Mouse (Mus musculus) lung, postnatal 0 days (tissue): ENCODE measurements around the gene Dock4. TPM values are rescaled to one million over a fixed set of nuclear protein-coding genes. Genes with fewer than 3 reads are reported as not detected.

Experiments used
- ATAC-seq: fragments of 200-750 bp; cut with Nextera tagmentation; 2 replicates; pipeline ENCODE4 v1.8.0; 2017; ENCODE audit warnings: moderate library complexity
- DNase-seq: peaks from one replicate; pipeline ENCODE4 v3.0.0-alpha.2; 2016; ENCODE audit warnings: low spot score
- H3K27ac ChIP-seq: fragments of 300-500 bp; sonication (generic); 2 replicates; pipeline ENCODE4 v1.5.1; 2014; ENCODE audit warnings: antibody characterized with exemption, mild to moderate bottlenecking, low read length, mixed read lengths
- H3K27me3 ChIP-seq: fragments of 300-500 bp; sonication (generic); replicated peaks from 2 replicates; pipeline ENCODE4 v1.6.1; 2014; ENCODE audit warnings: low read length, mixed read lengths; ENCODE audit not compliant: insufficient read depth
- H3K36me3 ChIP-seq: fragments of 300-500 bp; sonication (generic); 2 replicates; pipeline ENCODE4 v1.6.1; 2014; ENCODE audit warnings: low read length, mixed read lengths; ENCODE audit not compliant: insufficient read depth
- H3K4me1 ChIP-seq: fragments of 300-500 bp; sonication (generic); 2 replicates; pipeline ENCODE4 v1.6.1; 2014; ENCODE audit warnings: antibody characterized with exemption, low read depth, low read length, mixed read lengths; ENCODE audit not compliant: insufficient read depth
- H3K4me2 ChIP-seq: fragments of 300-500 bp; sonication (generic); replicated peaks from 2 replicates; pipeline ENCODE4 v1.6.1; 2014; ENCODE audit warnings: low read depth, mild to moderate bottlenecking, low read length, moderate library complexity, mixed read lengths
- H3K4me3 ChIP-seq: fragments of 300-500 bp; sonication (generic); 2 replicates; pipeline ENCODE4 v1.5.1; 2014; ENCODE audit warnings: low read depth, low read length
- H3K9ac ChIP-seq: fragments of 300-500 bp; sonication (generic); replicated peaks from 2 replicates; pipeline ENCODE4 v1.6.1; 2014; ENCODE audit warnings: low read depth, mild to moderate bottlenecking
- H3K9me3 ChIP-seq: fragments of 300-500 bp; sonication (generic); 2 replicates; pipeline ENCODE4 v1.6.1; 2016; ENCODE audit warnings: low read length, mixed read lengths
- CTCF ChIP-seq: IDR thresholded peaks from 2 replicates; pipeline ENCODE4 v1.5.1; 2016; ENCODE audit warnings: antibody characterized with exemption, mild to moderate bottlenecking
- EP300 ChIP-seq: IDR thresholded peaks from 2 replicates; pipeline ENCODE4 v1.6.1; 2016; ENCODE audit warnings: antibody characterized with exemption, mild to moderate bottlenecking, control low read depth
- WGBS: fragments of 180-500 bp; shearing (Covaris S2); extraction: QIAGEN DNeasy Blood & Tissue Kit; methylation state at CpG from one replicate; pipeline ENCODE4 v1.1.7; 2014; 5-methylcytosine and 5-hydroxymethylcytosine counted together
- polyA plus RNA-seq: library from polyadenylated mRNA; unstranded; fragments of >200 nt; fragmentation: Nextera tagmentation; extraction: Ambion mirVana; gene quantifications from 2 replicates; pipeline ENCODE4 v1.2.1, GENCODE M21; 2015

Dock4 gene
- polyA plus RNA-seq, 1 experiment from 2014 or later = 18.5 TPM

DNA sequence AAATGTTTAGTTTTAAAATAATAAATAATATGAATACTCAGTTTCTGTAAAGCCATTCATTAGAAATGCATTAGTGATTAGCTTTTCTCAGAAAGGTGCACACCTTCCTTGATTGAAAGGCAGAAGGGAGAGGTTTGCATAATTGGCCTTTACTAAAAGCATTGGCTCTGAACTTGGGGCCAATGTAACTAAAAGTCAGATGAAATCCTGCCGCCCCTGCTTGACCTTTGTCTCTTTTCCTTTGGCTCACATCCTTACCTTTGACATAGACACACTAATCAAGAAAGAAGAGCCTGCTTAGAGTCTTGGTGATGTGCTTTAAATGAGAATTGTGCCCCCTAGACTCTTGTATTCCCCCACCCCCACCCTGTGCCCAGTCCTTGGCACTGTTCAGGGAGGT is 55.4 kb downstream of the Dock4 start:
- WGBS = 79% methylated on average over 1 of the region's 1 CpGs

DNA sequence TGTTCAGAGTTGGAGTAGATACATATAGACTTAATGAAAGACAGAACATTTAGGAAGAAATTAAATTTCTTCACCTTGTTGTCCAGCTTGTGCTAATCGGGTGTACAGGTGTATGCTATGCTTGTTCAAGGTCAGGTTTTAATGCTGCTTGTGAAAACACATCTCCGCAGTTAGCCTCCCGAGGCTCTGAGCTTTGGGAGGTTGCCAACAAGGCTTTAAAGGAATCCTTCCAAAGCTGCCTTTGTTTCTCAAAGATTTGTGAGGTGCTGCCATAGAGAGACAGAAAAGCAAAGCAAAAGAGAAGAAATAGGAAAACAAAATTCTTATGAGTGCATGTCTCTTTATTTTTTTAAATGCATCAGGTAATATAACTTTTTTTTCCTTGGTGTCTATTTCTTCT is 57.8 kb downstream of the Dock4 start:
- no peak for TF ChIP-seq CTCF
- no peak for TF ChIP-seq EP300
- Histone ChIP-seq H3K27me3 (no peaks in the 10 kb centered on the region), H3K36me3 (no peaks in the 10 kb centered on the region), H3K27ac (no peak overlapping the region), H3K4me2 (no peak overlapping the region), H3K4me1 (peaks cover 15% of the 10 kb centered on the region; the same call in 1 of the 2 replicates), H3K9ac (no peak overlapping the region), H3K4me3 (no peak overlapping the region), H3K9me3 (no peaks in the 10 kb centered on the region)
- WGBS = 27% methylated on average over 3 of the region's 3 CpGs
- no peak for DNase-seq
- ATAC-seq = no peak

More for the DNA sequence above, 55.4 kb downstream of the Dock4 start:
- Histone ChIP-seq H3K4me2 (no peak overlapping the region), H3K27me3 (no peaks in the 10 kb centered on the region), H3K4me3 (no peak overlapping the region), H3K36me3 (no peaks in the 10 kb centered on the region), H3K9me3 (no peaks in the 10 kb centered on the region), H3K27ac (no peak overlapping the region), H3K4me1 (peaks cover 19% of the 10 kb centered on the region; the same call in 1 of the 2 replicates), H3K9ac (no peak overlapping the region)
- TF ChIP-seq EP300 (no peak), CTCF (no peak)
- no peak for DNase-seq
- no peak for ATAC-seq

DNA sequence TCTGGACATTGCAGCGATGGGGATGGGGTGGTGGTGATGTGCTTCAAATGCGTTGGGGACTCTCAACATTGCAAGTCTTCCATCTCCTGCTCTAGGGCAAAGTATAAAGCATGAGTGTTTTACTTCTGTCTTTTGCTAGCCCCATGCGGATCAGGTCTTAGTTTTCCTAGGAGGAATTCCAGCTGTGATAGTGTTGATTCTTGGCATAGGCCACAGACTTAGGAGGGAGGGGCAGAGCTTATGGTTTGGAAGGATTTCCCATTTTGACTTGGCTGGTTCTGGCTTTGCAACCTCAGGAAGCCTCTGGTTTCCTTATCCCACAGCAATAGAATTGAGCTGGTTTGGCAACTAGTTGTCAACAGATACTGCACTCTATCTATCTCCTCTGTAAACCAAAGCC is 58.9 kb downstream of the Dock4 start:
- ATAC-seq (no peak; the same call in 1 of the 2 replicates), DNase-seq (peak; percentile 44)
- no peaks in the 10 kb centered on the region for H3K27me3 ChIP-seq
- no peaks in the 10 kb centered on the region for H3K36me3 ChIP-seq
- no peak overlapping the region for H3K27ac ChIP-seq
- H3K9me3 ChIP-seq = no peaks in the 10 kb centered on the region
- peaks cover 11% of the 10 kb centered on the region; the same call in 1 of the 2 replicates for H3K4me1 ChIP-seq
- no peak overlapping the region for H3K9ac ChIP-seq
- 55% methylated on average over 3 of the region's 3 CpGs for WGBS
- no peak overlapping the region for H3K4me2 ChIP-seq
- TF ChIP-seq CTCF (no peak), EP300 (no peak)
- no peak overlapping the region for H3K4me3 ChIP-seq

DNA sequence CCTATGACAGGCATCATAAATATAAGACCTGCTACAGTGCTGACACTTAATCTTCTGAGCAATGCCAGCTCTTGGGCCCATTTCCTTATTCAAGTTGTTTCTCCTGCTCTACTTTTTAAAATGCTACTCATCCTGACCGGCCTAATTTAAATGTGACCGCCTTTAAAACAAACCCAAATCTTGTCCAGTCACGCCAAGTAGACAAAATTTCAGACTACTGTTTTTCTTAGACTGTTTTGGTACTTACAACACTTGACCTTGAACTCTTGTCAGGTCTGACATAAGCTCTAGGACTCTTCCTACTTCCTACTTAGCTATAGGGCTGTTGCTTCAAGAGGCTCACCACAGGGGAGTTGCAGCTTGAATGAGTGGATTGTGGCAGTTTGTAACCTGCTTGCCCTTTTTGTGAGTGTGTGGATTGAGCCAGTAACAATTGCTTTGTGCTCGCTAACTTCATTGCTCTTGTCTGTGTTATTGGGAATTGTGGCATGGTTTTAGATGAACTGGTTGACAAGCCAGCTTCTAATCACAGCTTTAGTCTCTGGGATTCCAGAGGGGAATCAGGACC is 62.2 kb downstream of the Dock4 start:
- 79% methylated on average over 4 of the region's 4 CpGs for WGBS
- Histone ChIP-seq H3K27ac (no peak overlapping the region), H3K9ac (no peak overlapping the region), H3K4me1 (peaks cover 10% of the 10 kb centered on the region; the same call in 1 of the 2 replicates), H3K4me3 (no peak overlapping the region), H3K9me3 (no peaks in the 10 kb centered on the region), H3K4me2 (no peak overlapping the region), H3K36me3 (no peaks in the 10 kb centered on the region), H3K27me3 (no peaks in the 10 kb centered on the region)
- DNase-seq = peak; percentile 15
- TF ChIP-seq EP300 = no peak
- TF ChIP-seq CTCF = no peak
- ATAC-seq = no peak

DNA sequence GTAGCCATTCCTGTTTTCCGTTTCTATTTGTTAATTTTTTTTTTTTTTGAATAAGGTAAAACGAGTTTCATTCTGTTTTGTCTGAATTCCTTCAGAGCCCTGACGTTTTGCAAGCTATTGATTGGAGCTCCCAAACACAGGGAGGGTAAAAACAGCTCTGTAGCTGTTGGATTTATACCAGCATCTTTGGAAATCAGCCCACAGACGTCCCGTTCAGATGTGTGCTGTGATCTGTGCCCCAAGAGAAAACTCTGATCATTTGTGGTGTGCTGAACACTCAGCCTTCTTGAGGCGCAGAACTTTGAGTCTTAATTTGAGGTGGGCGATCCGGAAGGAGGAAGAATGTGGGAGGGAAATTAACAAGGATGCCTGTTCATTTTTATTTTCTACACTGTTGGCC is 62.7 kb downstream of the Dock4 start:
- H3K9ac ChIP-seq = no peak overlapping the region
- ATAC-seq (no peak), DNase-seq (no peak)
- WGBS = 54% methylated on average over 8 of the region's 8 CpGs
- H3K4me1 ChIP-seq = peaks cover 10% of the 10 kb centered on the region; the same call in 1 of the 2 replicates
- TF ChIP-seq CTCF = no peak
- TF ChIP-seq EP300 = no peak
- no peak overlapping the region for H3K4me3 ChIP-seq
- H3K27ac ChIP-seq = no peak overlapping the region
- H3K27me3 ChIP-seq = no peaks in the 10 kb centered on the region
- H3K4me2 ChIP-seq = no peak overlapping the region
- no peaks in the 10 kb centered on the region for H3K36me3 ChIP-seq
- H3K9me3 ChIP-seq = no peaks in the 10 kb centered on the region

DNA sequence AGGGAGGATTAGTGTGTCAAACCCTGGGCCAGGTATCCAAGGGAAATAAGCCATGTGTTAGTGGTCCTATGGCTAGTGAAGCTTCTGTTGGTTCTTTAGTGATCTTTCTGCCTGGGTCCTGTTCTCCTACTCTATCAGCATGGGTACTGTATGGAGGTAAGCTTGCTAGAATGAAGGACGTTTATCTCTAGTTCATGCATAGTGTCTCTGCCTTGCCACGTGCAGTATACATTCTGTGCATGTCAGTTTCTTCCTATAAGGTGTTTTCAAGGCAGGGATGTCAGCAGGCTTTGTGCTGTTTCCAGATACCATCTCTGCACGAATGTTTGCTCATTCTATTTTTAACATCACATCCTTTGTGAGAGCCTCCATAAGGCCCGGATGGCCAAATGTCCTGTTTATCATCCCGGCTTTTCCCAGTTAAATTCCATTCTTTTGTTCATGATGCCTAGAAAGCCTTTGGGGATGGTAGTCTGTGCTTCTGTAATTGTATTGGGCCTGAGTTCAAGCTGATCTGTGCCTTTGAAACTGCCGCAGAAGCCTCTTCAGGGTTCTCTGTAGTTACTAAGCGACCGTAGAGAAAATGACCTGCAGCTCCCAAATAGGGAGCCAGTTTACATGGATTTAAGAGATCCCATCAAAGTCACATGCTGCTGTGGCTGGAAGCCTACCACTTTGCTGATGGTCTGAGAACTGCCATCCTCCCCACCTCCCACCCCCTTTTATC is 66.1 kb downstream of the Dock4 start:
- H3K27me3 ChIP-seq = no peaks in the 10 kb centered on the region
- TF ChIP-seq CTCF = no peak
- TF ChIP-seq EP300 = no peak
- 41% methylated on average over 8 of the region's 8 CpGs for WGBS
- no peaks in the 10 kb centered on the region for H3K9me3 ChIP-seq
- no peak overlapping the region for H3K9ac ChIP-seq
- H3K4me2 ChIP-seq = no peak overlapping the region
- H3K4me1 ChIP-seq = 0 out of 2 replicates have a peak, but pooled peaks cover 3% of the 10 kb centered on the region
- no peak overlapping the region for H3K4me3 ChIP-seq
- no peak overlapping the region for H3K27ac ChIP-seq
- DNase-seq (no peak), ATAC-seq (peak; percentile 12; the same call in 1 of the 2 replicates)
- H3K36me3 ChIP-seq = no peaks in the 10 kb centered on the region
